Mouse (Mus musculus): ENCODE measurements around the gene Psmb2. TPM values are rescaled to one million over a fixed set of nuclear protein-coding genes. Genes with fewer than 3 reads are reported as not detected.

Gene Psmb2
- total and polyA plus RNA-seq, 3 experiments, result 225 to 447 (median 395) TPM

- TF ChIP-seq CTCF (conservative IDR thresholded peaks at IDR 0.05 in 1 of 2, IDR thresholded peaks at IDR 0.05 in 1 of 2; ENCODE audit: low read depth in 2 of 2, low read length in 2 of 2) (no peak), ELF1 (IDR thresholded peaks at IDR 0.05; ENCODE audit: low read depth, low read length) (peak; percentile 92), MAZ (IDR thresholded peaks at IDR 0.05; ENCODE audit: low read depth, low read length) (peak; percentile 99), MXI1 (IDR thresholded peaks at IDR 0.05; ENCODE audit: low read depth, low read length) (peak; percentile 81), ETS1 (conservative IDR thresholded peaks at IDR 0.05; ENCODE audit: low read depth, low read length) (no peak), TCF12 (IDR thresholded peaks at IDR 0.05; ENCODE audit: low read depth, low read length) (peak; percentile 78), PAX5 (IDR thresholded peaks at IDR 0.05; ENCODE audit: low read length) (no peak), UBTF (IDR thresholded peaks at IDR 0.05; ENCODE audit: low read depth, low read length) (no peak), CHD1 (IDR thresholded peaks at IDR 0.05; ENCODE audit: low read depth, low read length) (no peak), NELFE (IDR thresholded peaks at IDR 0.05; ENCODE audit: low read depth, low read length) (peak; percentile 71)
Measured at GRCm38 (mm10) chr4:126753268-126754230, 76.1 kb downstream of the Psmb2 start, which contains the start of the genes Ncdn and AU040320 (continued).

DNA sequence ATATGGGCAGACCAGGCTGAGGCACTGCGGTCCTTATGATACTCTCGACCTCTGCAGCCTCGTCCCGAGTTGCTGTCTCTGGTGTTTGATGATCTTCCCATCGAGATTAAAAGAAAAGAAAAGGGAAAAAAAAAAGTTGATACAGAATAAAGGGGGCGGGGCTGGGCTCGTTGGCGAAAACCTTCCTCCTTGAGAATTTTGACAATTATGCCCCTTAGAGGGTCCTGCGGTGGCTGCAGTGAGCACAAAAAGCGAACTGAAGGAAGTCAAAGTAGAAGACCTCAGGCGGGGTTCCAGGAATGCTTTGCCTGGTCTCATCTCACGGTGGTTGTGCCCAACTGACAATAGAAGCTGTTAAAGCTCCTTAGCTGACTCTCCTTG, 76.8 kb downstream of the Psmb2 start:
- Histone ChIP-seq H3K9me3 (replicated peaks; ENCODE audit: low read length) (no peaks in the 10 kb centered on the region), H3K4me1 (ENCODE audit: control insufficient read depth in 1 of 2, insufficient read depth in 2 of 2) (peaks cover 11 to 44% of the 10 kb centered on the region in 2 experiments), H3K27ac (ENCODE audit: insufficient read depth, low read depth) (no peak overlapping the region), H3K4me2 (ENCODE audit: insufficient read depth, low read depth, poor library complexity, severe bottlenecking) (peak overlapping the region; percentile 99), H3K27me3 (replicated peaks) (no peaks in the 10 kb centered on the region), H3K79me2 (replicated peaks; ENCODE audit: control insufficient read depth, extremely low read depth, insufficient read depth, poor library complexity, severe bottlenecking) (peaks cover 17% of the 10 kb centered on the region), H3K36me3 (replicated peaks in 1 of 2; ENCODE audit: control insufficient read depth in 1 of 2, insufficient read depth in 1 of 2, low read length in 1 of 2) (peaks cover 25 to 43% of the 10 kb centered on the region in 2 experiments), H3K9ac (ENCODE audit: insufficient read depth, low read depth) (peak overlapping the region; percentile 86), H3K4me3 (replicated peaks in 1 of 3; ENCODE audit: low read depth in 2 of 3, low read length in 2 of 3, poor library complexity in 1 of 3) (peak overlapping the region; percentile 79 to 87 (median 83))
- TF ChIP-seq MXI1 (IDR thresholded peaks at IDR 0.05; ENCODE audit: low read depth, low read length) (no peak), MYC (IDR thresholded peaks at IDR 0.05; ENCODE audit: low read depth, low read length) (no peak), PAX5 (IDR thresholded peaks at IDR 0.05; ENCODE audit: low read length) (no peak), MAFK (IDR thresholded peaks at IDR 0.05; ENCODE audit: insufficient replicate concordance, low read length) (no peak), POLR2AphosphoS2 (IDR thresholded peaks at IDR 0.05; ENCODE audit: low read depth, low read length) (no peak), NRF1 (IDR thresholded peaks at IDR 0.05; ENCODE audit: low read depth, low read length) (no peak), ZMIZ1 (IDR thresholded peaks at IDR 0.05; ENCODE audit: low read depth, low read length) (no peak), MAX (IDR thresholded peaks at IDR 0.05; ENCODE audit: low read length) (no peak), RAD21 (IDR thresholded peaks at IDR 0.05; ENCODE audit: low read depth, low read length) (no peak), ELF1 (IDR thresholded peaks at IDR 0.05; ENCODE audit: low read depth, low read length) (no peak), ZC3H11A (IDR thresholded peaks at IDR 0.05; ENCODE audit: low read depth, low read length) (no peak), GABPA (IDR thresholded peaks at IDR 0.05; ENCODE audit: insufficient replicate concordance, low read depth, low read length) (no peak), JUN (IDR thresholded peaks at IDR 0.05; ENCODE audit: insufficient read depth, low read depth, low read length) (no peak), ZNF384 (IDR thresholded peaks at IDR 0.05; ENCODE audit: low read depth, low read length) (no peak)
- dilution Hi-C loops (cut with MboI; ENCODE audit: extremely low pct_ligation_motif_present, extremely low pct_unique_long_range_greater_than_20kb, low sequenced_read_pairs) (no loop called here), in situ Hi-C loops (cut with MboI; ENCODE audit: low pct_ligation_motif_present, low pct_unique_long_range_greater_than_20kb, low sequenced_read_pairs) (no loop called here)
- DNase-seq (ENCODE audit: extremely low read depth), result no peak
